8 mouse cellular contexts compared by ENCODE assay signal in genomic region chr10:59920810-59921681, GRCm38 (mm10). TPM values are rescaled to one million over a fixed set of nuclear protein-coding genes. Genes with fewer than 3 reads are reported as not detected.
DNase-seq lines count a peak whose midpoint lies in the region; ATAC-seq and TF ChIP-seq lines count a peak whose summit lies in the region.

No protein-coding gene starts in this region.

- peak overlapping the region; percentile 36 for H3K4me3 ChIP-seq in forebrain, embryonic 13.5 days
- H3K4me3 ChIP-seq in layer of hippocampus, adult 2 months, result peak overlapping the region; percentile 63
- peak overlapping the region; percentile 24 for H3K4me3 ChIP-seq in lung, postnatal 0 days (ENCODE audit: low read depth, low read length)

- DNase-seq in MEL-GATA-1-ER (ENCODE audit: extremely low read depth, low read depth), result peak; percentile 54
- peak; percentile 52 for DNase-seq in c-Kit-positive CD71-positive TER-119-positive erythroid progenitor cells, embryonic 14.5 days (ENCODE audit: low spot score)
- DNase-seq in heart, postnatal 4 days, result peak; percentile 79
- DNase-seq in layer of hippocampus, adult 2 months (ENCODE audit: low spot score in 2 of 2), result peak; percentile 53 to 59
- DNase-seq in lung, postnatal 0 days (ENCODE audit: low spot score), result peak; percentile 89
- peak; percentile 77 for DNase-seq in retina, embryonic 14.5 days (ENCODE audit: low spot score)
- DNase-seq in urinary bladder, postnatal 36 days (ENCODE audit: low spot score in 2 of 2), result peak; percentile 71 to 91

- H3K36me3 ChIP-seq in forebrain, embryonic 13.5 days (ENCODE audit: poor library complexity, severe bottlenecking), result no peaks in the 10 kb centered on the region
- H3K36me3 ChIP-seq in lung, postnatal 0 days (ENCODE audit: insufficient read depth, low read length), result no peaks in the 10 kb centered on the region

- H3K27ac ChIP-seq in forebrain, embryonic 13.5 days, result peak overlapping the region; percentile 83
- H3K27ac ChIP-seq in layer of hippocampus, adult 2 months, result peak overlapping the region; percentile 86
- H3K27ac ChIP-seq in lung, postnatal 0 days (ENCODE audit: low read length), result peak overlapping the region; percentile 79

- TF ChIP-seq EP300 in lung, postnatal 0 days (IDR thresholded peaks at IDR 0.05), result peak; percentile 91

- H3K9ac ChIP-seq in forebrain, embryonic 13.5 days, result peak overlapping the region; percentile 62
- peak overlapping the region; percentile 34; the same call in 1 of the 2 replicates for H3K9ac ChIP-seq in lung, postnatal 0 days (replicated peaks; ENCODE audit: low read depth)

- TF ChIP-seq CTCF in layer of hippocampus, adult 2 months (conservative IDR thresholded peaks at IDR 0.05), result peak; percentile 60
- TF ChIP-seq CTCF in lung, postnatal 0 days (IDR thresholded peaks at IDR 0.05), result peak; percentile 63

- 4% methylated on average over 33 of the region's 33 CpGs for WGBS in forebrain, embryonic 13.5 days
- WGBS in lung, postnatal 0 days, result 4% methylated on average over 33 of the region's 33 CpGs

- peak; percentile 81 for ATAC-seq in forebrain, embryonic 13.5 days
- ATAC-seq in lung, postnatal 0 days, result peak; percentile 76

- H3K4me2 ChIP-seq in forebrain, embryonic 13.5 days, result peak overlapping the region; percentile 73
- H3K4me2 ChIP-seq in lung, postnatal 0 days (replicated peaks; ENCODE audit: low read depth, low read length), result peak overlapping the region; percentile 58

- no peaks in the 10 kb centered on the region for H3K27me3 ChIP-seq in forebrain, embryonic 13.5 days
- no peaks in the 10 kb centered on the region for H3K27me3 ChIP-seq in lung, postnatal 0 days (replicated peaks; ENCODE audit: insufficient read depth, low read length)

- H3K9me3 ChIP-seq in forebrain, embryonic 13.5 days (replicated peaks), result no peaks in the 10 kb centered on the region
- H3K9me3 ChIP-seq in lung, postnatal 0 days (ENCODE audit: low read length), result no peaks in the 10 kb centered on the region

- peaks cover 37% of the 10 kb centered on the region for H3K4me1 ChIP-seq in forebrain, embryonic 13.5 days
- H3K4me1 ChIP-seq in lung, postnatal 0 days (ENCODE audit: insufficient read depth, low read depth, low read length), result peaks cover 29% of the 10 kb centered on the region; the same call in 1 of the 2 replicates

RNA-seq across cellular contexts. Expression of gene Ddit4, which starts 30.6 kb away (rescaled TPM):
- 69.3 and 71.3 TPM in 2 replicates for polyA plus RNA-seq in forebrain, embryonic 13.5 days (2015; fragmentation: Nextera tagmentation; extraction: Ambion mirVana)
- 10 to 100 TPM; 31.4 to 36.9 TPM for total RNA-seq in heart, postnatal 4 days (2021)
- 10 to 100 TPM; 63.6 to 66.7 TPM for total RNA-seq in layer of hippocampus, adult 2 months (2021)
- 21.2 and 28.1 TPM in 2 replicates for polyA plus RNA-seq in lung, postnatal 0 days (2015; fragmentation: Nextera tagmentation; extraction: Ambion mirVana)

RNA-seq across cellular contexts. Expression of gene Dnajb12, which starts 41.7 kb away (rescaled TPM):
- 16.9 and 18.4 TPM in 2 replicates for polyA plus RNA-seq in forebrain, embryonic 13.5 days (2015; fragmentation: Nextera tagmentation; extraction: Ambion mirVana)
- 10 to 100 TPM; 39.6 to 41.1 TPM for total RNA-seq in heart, postnatal 4 days (2021)
- total RNA-seq in layer of hippocampus, adult 2 months (2021), result 10 to 100 TPM; 54.4 to 56.8 TPM
- 19.8 and 24.4 TPM in 2 replicates for polyA plus RNA-seq in lung, postnatal 0 days (2015; fragmentation: Nextera tagmentation; extraction: Ambion mirVana)

Comparison
In these comparisons a context has a peak if more than half of its experiments do, and no peak if none do; other contexts are left out.
1. Peak in every context shown above with its lines: DNase-seq, ATAC-seq, H3K4me3 ChIP-seq and H3K27ac ChIP-seq.